Mouse (Mus musculus): ENCODE measurements around the gene Spcs1. TPM values are rescaled to one million over a fixed set of nuclear protein-coding genes. Genes with fewer than 3 reads are reported as not detected.

Gene Spcs1
- polyA plus RNA-seq, 1 experiment from 2014 or later = 323 TPM

GRCm38 (mm10) chr14:31004527-31004926 lies 3.1 kb upstream of the Spcs1 start:
- peaks cover 25% of the 10 kb centered on the region for H3K36me3 ChIP-seq (ENCODE audit: poor library complexity, severe bottlenecking)
- no peaks in the 10 kb centered on the region for H3K27me3 ChIP-seq
- no peak overlapping the region for H3K4me3 ChIP-seq
- ATAC-seq = no peak
- peaks cover 18% of the 10 kb centered on the region for H3K4me1 ChIP-seq
- no peak overlapping the region for H3K9ac ChIP-seq
- no peak overlapping the region for H3K27ac ChIP-seq
- WGBS = 90% methylated on average over 2 of the region's 2 CpGs
- no peak overlapping the region for H3K4me2 ChIP-seq
- H3K9me3 ChIP-seq (replicated peaks) = no peaks in the 10 kb centered on the region

- Histone ChIP-seq H3K27ac (no peak overlapping the region), H3K4me1 (peaks cover 18% of the 10 kb centered on the region), H3K9me3 (replicated peaks) (no peaks in the 10 kb centered on the region), H3K36me3 (ENCODE audit: poor library complexity, severe bottlenecking) (peaks cover 23% of the 10 kb centered on the region), H3K4me3 (peak overlapping the region; percentile 96), H3K4me2 (peak overlapping the region; percentile 84), H3K27me3 (no peaks in the 10 kb centered on the region), H3K9ac (peak overlapping the region; percentile 96)
- WGBS = under 1% methylated on average over 21 of the region's 21 CpGs
- peak; percentile 52 for ATAC-seq
Observed at GRCm38 (mm10) chr14:31000816-31001306, 611 bp downstream of the Spcs1 start.

- no peaks in the 10 kb centered on the region for H3K27me3 ChIP-seq
- no peaks in the 10 kb centered on the region for H3K9me3 ChIP-seq (replicated peaks)
- 66% methylated on average over 10 of the region's 10 CpGs for WGBS
- H3K36me3 ChIP-seq (ENCODE audit: poor library complexity, severe bottlenecking) = peaks cover 23% of the 10 kb centered on the region
- peaks cover 18% of the 10 kb centered on the region for H3K4me1 ChIP-seq
- no peak overlapping the region for H3K27ac ChIP-seq
- H3K4me2 ChIP-seq = peak overlapping the region; percentile 84
- H3K9ac ChIP-seq = peak overlapping the region; percentile 96
- H3K4me3 ChIP-seq = peak overlapping the region; percentile 96
- ATAC-seq = no peak
Observed at GRCm38 (mm10) chr14:31000356-31000755, 1.1 kb downstream of the Spcs1 start.

GRCm38 (mm10) chr14:30996417-30996816 lies 5.1 kb downstream of the Spcs1 start:
- Histone ChIP-seq H3K4me1 (peaks cover 10% of the 10 kb centered on the region), H3K4me3 (no peak overlapping the region), H3K36me3 (ENCODE audit: poor library complexity, severe bottlenecking) (peaks cover 23% of the 10 kb centered on the region), H3K27me3 (no peaks in the 10 kb centered on the region), H3K9me3 (replicated peaks) (no peaks in the 10 kb centered on the region), H3K27ac (no peak overlapping the region), H3K9ac (no peak overlapping the region; the same call in 1 of the 2 replicates), H3K4me2 (no peak overlapping the region)
- no peak for ATAC-seq

- 87% methylated on average over 3 of the region's 3 CpGs for WGBS
- H3K4me1 ChIP-seq = no peaks in the 10 kb centered on the region
Observed at GRCm38 (mm10) chr14:30976222-30976621, 25.2 kb downstream of the Spcs1 start.

GRCm38 (mm10) chr14:30974204-30974603 lies 27.3 kb downstream of the Spcs1 start:
- Histone ChIP-seq H3K27me3 (no peaks in the 10 kb centered on the region), H3K27ac (no peak overlapping the region), H3K4me1 (no peaks in the 10 kb centered on the region), H3K9ac (no peak overlapping the region), H3K4me2 (no peak overlapping the region), H3K36me3 (ENCODE audit: poor library complexity, severe bottlenecking) (peaks cover 46% of the 10 kb centered on the region), H3K4me3 (no peak overlapping the region), H3K9me3 (replicated peaks) (no peaks in the 10 kb centered on the region)
- 49% methylated on average over 6 of the region's 6 CpGs for WGBS
- ATAC-seq = no peak

More at GRCm38 (mm10) chr14:30976222-30976621, 25.2 kb downstream of the Spcs1 start:
- no peak overlapping the region for H3K9ac ChIP-seq
- no peaks in the 10 kb centered on the region for H3K27me3 ChIP-seq
- H3K4me2 ChIP-seq = no peak overlapping the region
- H3K36me3 ChIP-seq (ENCODE audit: poor library complexity, severe bottlenecking) = peaks cover 46% of the 10 kb centered on the region
- H3K9me3 ChIP-seq (replicated peaks) = no peaks in the 10 kb centered on the region
- no peak overlapping the region for H3K4me3 ChIP-seq
- ATAC-seq = no peak
- no peak overlapping the region for H3K27ac ChIP-seq

GRCm38 (mm10) chr14:30960366-30960765 lies 41.1 kb downstream of the Spcs1 start:
- H3K4me2 ChIP-seq = no peak overlapping the region
- no peaks in the 10 kb centered on the region for H3K9me3 ChIP-seq (replicated peaks)
- H3K9ac ChIP-seq = no peak overlapping the region
- no peak overlapping the region for H3K27ac ChIP-seq
- no peaks in the 10 kb centered on the region for H3K4me1 ChIP-seq
- ATAC-seq = no peak
- H3K27me3 ChIP-seq = no peaks in the 10 kb centered on the region
- 93% methylated on average over 1 of the region's 1 CpGs for WGBS
- H3K36me3 ChIP-seq (ENCODE audit: poor library complexity, severe bottlenecking) = peaks cover 32% of the 10 kb centered on the region
- no peak overlapping the region for H3K4me3 ChIP-seq

- H3K27ac ChIP-seq = no peak overlapping the region
- no peak overlapping the region for H3K9ac ChIP-seq
- no peaks in the 10 kb centered on the region for H3K27me3 ChIP-seq
- no peaks in the 10 kb centered on the region for H3K4me1 ChIP-seq
- WGBS = 93% methylated on average over 4 of the region's 4 CpGs
- H3K4me3 ChIP-seq = no peak overlapping the region
- peaks cover 38% of the 10 kb centered on the region for H3K36me3 ChIP-seq (ENCODE audit: poor library complexity, severe bottlenecking)
- H3K4me2 ChIP-seq = no peak overlapping the region
- no peaks in the 10 kb centered on the region for H3K9me3 ChIP-seq (replicated peaks)
- ATAC-seq = no peak
Observed at GRCm38 (mm10) chr14:30959031-30959430, 42.4 kb downstream of the Spcs1 start.

- H3K9me3 ChIP-seq (replicated peaks) = no peaks in the 10 kb centered on the region
- no peak overlapping the region for H3K4me2 ChIP-seq
- H3K27me3 ChIP-seq = no peaks in the 10 kb centered on the region
- no peak overlapping the region for H3K27ac ChIP-seq
- 82% methylated on average over 2 of the region's 2 CpGs for WGBS
- no peak overlapping the region for H3K9ac ChIP-seq
- H3K4me3 ChIP-seq = no peak overlapping the region
- ATAC-seq = no peak
- peaks cover 32% of the 10 kb centered on the region for H3K36me3 ChIP-seq (ENCODE audit: poor library complexity, severe bottlenecking)
- H3K4me1 ChIP-seq = no peaks in the 10 kb centered on the region
Observed at GRCm38 (mm10) chr14:30958517-30958916, 43.0 kb downstream of the Spcs1 start.

GRCm38 (mm10) chr14:30951154-30951825 lies 50.2 kb downstream of the Spcs1 start, which contains the start of gene Nek4:
TSS of gene Nek4 (plus strand) at chr14:30951377.
- peak within 1 kb of the TSS; percentile 57; the same call in 1 of the 2 replicates for H3K27ac ChIP-seq
- under 1% methylated on average over 57 of the region's 57 CpGs for WGBS
- no peaks in the 10 kb centered on the region for H3K27me3 ChIP-seq
- peak within 1 kb of the TSS; percentile 81 for H3K4me3 ChIP-seq
- no peaks in the 10 kb centered on the region for H3K9me3 ChIP-seq (replicated peaks)
- H3K4me2 ChIP-seq = peak within 1 kb of the TSS; percentile 78
- ATAC-seq = peak; percentile 100
- H3K9ac ChIP-seq = peak within 1 kb of the TSS; percentile 80
- peaks cover 5% of the 10 kb centered on the region for H3K36me3 ChIP-seq (ENCODE audit: poor library complexity, severe bottlenecking)
- H3K4me1 ChIP-seq = peaks cover 9% of the 10 kb centered on the region

- Histone ChIP-seq H3K4me3 (no peak overlapping the region), H3K36me3 (ENCODE audit: poor library complexity, severe bottlenecking) (peaks cover 5% of the 10 kb centered on the region), H3K4me2 (no peak overlapping the region), H3K9me3 (replicated peaks) (no peaks in the 10 kb centered on the region), H3K9ac (no peak overlapping the region), H3K4me1 (peaks cover 9% of the 10 kb centered on the region), H3K27me3 (no peaks in the 10 kb centered on the region; the same call in 1 of the 2 replicates), H3K27ac (no peak overlapping the region)
- ATAC-seq = no peak
- 97% methylated on average over 10 of the region's 10 CpGs for WGBS
Observed at GRCm38 (mm10) chr14:30949986-30950385, 51.5 kb downstream of the Spcs1 start.
